Mouse (Mus musculus) neural tube, embryonic 15.5 days (tissue): ENCODE data around the gene Gm4756. TPM values are rescaled to one million over a fixed set of nuclear protein-coding genes. Genes with fewer than 3 reads are reported as not detected.

ENCODE experiments used
- ATAC-seq: fragments of 200-750 bp; cut with Nextera tagmentation; 2 replicates; pipeline ENCODE4 v1.8.0; 2017; ENCODE audit warnings: mild to moderate bottlenecking, moderate TSS enrichment, moderate library complexity; ENCODE audit not compliant: low FRiP score
- H3K27ac ChIP-seq: fragments of 300-500 bp; sonication (generic); replicated peaks from 2 replicates; pipeline ENCODE4 v1.5.1; 2015; ENCODE audit warnings: mild to moderate bottlenecking, inconsistent platforms
- H3K27me3 ChIP-seq: fragments of 300-500 bp; sonication (generic); replicated peaks from 2 replicates; pipeline ENCODE4 v1.6.1; 2015; ENCODE audit warnings: inconsistent platforms
- H3K36me3 ChIP-seq: fragments of 300-500 bp; sonication (generic); 2 replicates; pipeline ENCODE4 v1.6.1; 2015; ENCODE audit warnings: inconsistent platforms
- H3K4me1 ChIP-seq: fragments of 300-500 bp; sonication (generic); 2 replicates; pipeline ENCODE4 v1.6.1; 2015; ENCODE audit warnings: inconsistent platforms
- H3K4me2 ChIP-seq: fragments of 300-500 bp; sonication (generic); 2 replicates; pipeline ENCODE4 v1.6.1; 2015; ENCODE audit warnings: inconsistent platforms, mild to moderate bottlenecking, moderate library complexity
- H3K4me3 ChIP-seq: fragments of 300-500 bp; sonication (generic); replicated peaks from 2 replicates; pipeline ENCODE4 v1.5.1; 2015; ENCODE audit warnings: mild to moderate bottlenecking, inconsistent platforms
- H3K9ac ChIP-seq: fragments of 300-500 bp; sonication (generic); replicated peaks from 2 replicates; pipeline ENCODE4 v1.6.1; 2015; ENCODE audit warnings: mild to moderate bottlenecking, inconsistent platforms
- H3K9me3 ChIP-seq: fragments of 300-500 bp; sonication (generic); replicated peaks from 2 replicates; pipeline ENCODE4 v1.6.1; 2016; ENCODE audit warnings: inconsistent platforms
- WGBS: fragments of 180-500 bp; shearing (Covaris S2); methylation state at CpG from one replicate; pipeline ENCODE4 v1.1.7; 2015; ENCODE audit warnings: mixed read lengths; 5-methylcytosine and 5-hydroxymethylcytosine counted together
- polyA plus RNA-seq: library from polyadenylated mRNA; unstranded; fragments of >200 nt; fragmentation: Nextera tagmentation; extraction: Ambion mirVana; gene quantifications from 2 replicates; pipeline ENCODE4 v1.2.1, GENCODE M21; 2015

The Gm4756 gene
- polyA plus RNA-seq, 1 experiment from 2014 or later: not detected

DNA sequence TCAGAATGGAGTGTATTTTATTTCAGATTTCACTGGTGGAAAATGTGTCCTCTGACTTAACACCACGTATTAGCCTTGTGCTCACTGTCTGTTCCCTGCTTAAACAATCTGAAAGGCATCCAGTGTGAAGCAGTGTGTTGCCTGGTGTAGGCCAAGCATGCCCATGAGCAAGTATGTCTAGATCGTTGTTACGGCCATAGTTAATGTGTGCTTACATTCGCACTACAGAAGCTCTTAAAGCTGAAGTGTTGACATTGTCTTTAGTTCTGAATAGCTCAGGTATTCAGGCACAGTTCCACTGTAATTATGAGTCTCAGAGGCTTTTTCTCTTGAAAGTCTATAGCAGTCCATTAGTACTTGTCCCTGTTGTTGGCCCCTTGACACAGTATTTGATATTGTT is 95.1 kb downstream of the Gm4756 start:
- 68% methylated on average over 4 of the region's 4 CpGs for WGBS
- Histone ChIP-seq H3K4me1 (no peaks in the 10 kb centered on the region), H3K9ac (no peak overlapping the region), H3K4me2 (no peak overlapping the region), H3K36me3 (peaks cover 12% of the 10 kb centered on the region; the same call in 1 of the 2 replicates), H3K4me3 (no peak overlapping the region), H3K27me3 (no peaks in the 10 kb centered on the region), H3K27ac (no peak overlapping the region), H3K9me3 (no peaks in the 10 kb centered on the region)
- no peak for ATAC-seq

GRCm38 (mm10) chr12:72538571-72538970 is 110.9 kb downstream of the Gm4756 start:
- H3K4me3 ChIP-seq: no peak overlapping the region
- no peak overlapping the region for H3K9ac ChIP-seq
- 0 out of 2 replicates have a peak, but pooled peaks cover 11% of the 10 kb centered on the region for H3K36me3 ChIP-seq
- no peak overlapping the region for H3K4me2 ChIP-seq
- H3K27me3 ChIP-seq: no peaks in the 10 kb centered on the region
- no peaks in the 10 kb centered on the region for H3K9me3 ChIP-seq
- peaks cover 11% of the 10 kb centered on the region for H3K4me1 ChIP-seq
- H3K27ac ChIP-seq: no peak overlapping the region
- WGBS: 90% methylated on average over 10 of the region's 10 CpGs
- no peak for ATAC-seq

DNA sequence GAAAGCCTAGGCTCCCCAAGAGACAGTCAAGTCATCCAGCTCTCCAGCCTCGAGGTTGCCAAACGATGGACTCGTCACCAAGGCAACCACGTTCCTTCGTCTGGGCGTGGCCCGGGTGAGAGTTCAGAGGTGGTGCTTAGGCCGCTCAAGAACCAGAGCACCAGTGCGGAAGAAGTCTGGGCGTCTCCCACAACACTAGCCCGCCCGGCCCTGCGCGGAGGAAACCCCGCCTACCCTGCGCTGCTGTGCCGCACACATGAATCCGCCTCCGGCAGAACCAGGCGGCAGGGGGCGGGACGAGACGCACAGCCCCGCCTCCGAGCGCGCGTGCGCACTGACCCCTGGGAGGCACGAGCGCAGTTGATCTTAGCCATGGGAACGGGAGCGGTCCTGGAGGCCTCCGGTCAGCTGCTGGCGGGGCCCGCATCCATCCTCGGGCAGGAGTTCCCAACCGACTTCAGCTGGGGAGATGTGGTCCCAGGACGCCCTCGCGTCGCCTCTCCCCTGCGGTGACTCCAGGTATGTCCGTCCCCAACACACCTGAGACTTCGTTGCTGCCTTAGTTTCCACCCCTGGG is 113.4 kb downstream of the Gm4756 start, which contains the start of gene Pcnx4:
Gene Pcnx4 (plus strand): TSS at position 363 of the 577 bp plus-strand sequence.
- peak within 1 kb of the TSS; percentile 60 for H3K4me2 ChIP-seq
- H3K9ac ChIP-seq: peak within 1 kb of the TSS; percentile 62
- WGBS: under 1% methylated on average over 44 of the region's 45 CpGs
- H3K4me1 ChIP-seq: peaks cover 11% of the 10 kb centered on the region
- peak within 1 kb of the TSS; percentile 69 for H3K27ac ChIP-seq
- peak within 1 kb of the TSS; percentile 74 for H3K4me3 ChIP-seq
- H3K9me3 ChIP-seq: no peaks in the 10 kb centered on the region
- no peaks in the 10 kb centered on the region for H3K36me3 ChIP-seq
- ATAC-seq: peak; percentile 99
- H3K27me3 ChIP-seq: no peaks in the 10 kb centered on the region

DNA sequence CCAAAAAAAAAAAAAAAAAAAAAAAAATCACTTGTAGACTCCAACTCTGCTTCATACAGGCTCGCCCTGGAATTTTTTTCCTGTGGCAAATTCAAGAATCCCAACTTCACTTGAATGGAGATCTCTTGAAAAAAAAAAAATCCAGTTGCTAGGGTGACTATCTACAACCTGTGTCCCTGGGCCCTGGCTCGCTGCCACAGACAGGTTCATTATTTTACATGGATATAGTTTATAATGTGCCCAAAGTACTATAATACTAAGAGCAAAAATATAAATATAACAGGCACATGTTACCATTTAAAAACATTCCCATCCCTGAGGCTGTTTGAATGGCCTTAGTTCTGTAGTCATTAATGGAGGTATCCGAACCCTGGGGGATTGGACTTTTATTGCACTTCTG is 113.9 kb downstream of the Gm4756 start:
- H3K9ac ChIP-seq: peak overlapping the region; percentile 62; the same call in 1 of the 2 replicates
- H3K4me2 ChIP-seq: peak overlapping the region; percentile 60
- H3K4me1 ChIP-seq: peaks cover 11% of the 10 kb centered on the region
- H3K36me3 ChIP-seq: no peaks in the 10 kb centered on the region
- no peak for ATAC-seq
- no peaks in the 10 kb centered on the region for H3K9me3 ChIP-seq
- no peaks in the 10 kb centered on the region for H3K27me3 ChIP-seq
- H3K4me3 ChIP-seq: peak overlapping the region; percentile 74
- WGBS: 46% methylated on average over 3 of the region's 3 CpGs
- H3K27ac ChIP-seq: peak overlapping the region; percentile 69

- H3K4me2 ChIP-seq: no peak overlapping the region
- ATAC-seq: no peak
- no peaks in the 10 kb centered on the region for H3K36me3 ChIP-seq
- no peak overlapping the region for H3K27ac ChIP-seq
- H3K9me3 ChIP-seq: no peaks in the 10 kb centered on the region
- H3K4me3 ChIP-seq: no peak overlapping the region
- peaks cover 11% of the 10 kb centered on the region for H3K4me1 ChIP-seq
- H3K27me3 ChIP-seq: no peaks in the 10 kb centered on the region
- 93% methylated on average over 6 of the region's 6 CpGs for WGBS
- H3K9ac ChIP-seq: no peak overlapping the region
These were observed 115.5 kb downstream of the Gm4756 start for GRCm38 (mm10) chr12:72533986-72534385.

DNA sequence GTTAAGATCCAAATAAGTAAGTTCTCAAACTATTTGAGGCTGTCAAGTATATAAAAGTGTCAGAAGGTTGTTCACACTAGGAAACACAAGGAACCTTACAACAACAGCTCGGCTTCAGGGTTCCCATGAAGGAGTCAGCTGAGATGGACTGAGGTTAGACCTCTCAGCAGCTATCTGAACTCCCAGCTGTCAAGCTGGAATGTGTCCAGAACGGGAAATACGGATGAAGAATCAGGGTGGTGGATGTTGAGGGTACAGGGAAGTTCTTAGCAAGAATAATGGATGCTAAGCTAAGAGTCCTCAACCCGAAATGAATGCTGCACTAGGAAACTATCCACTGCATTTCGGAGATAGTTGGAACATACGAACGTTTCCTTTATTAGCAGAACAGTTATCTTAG is 117.2 kb downstream of the Gm4756 start:
- H3K9me3 ChIP-seq: no peaks in the 10 kb centered on the region
- no peak overlapping the region for H3K4me2 ChIP-seq
- 86% methylated on average over 7 of the region's 7 CpGs for WGBS
- H3K4me1 ChIP-seq: peaks cover 7% of the 10 kb centered on the region
- H3K9ac ChIP-seq: no peak overlapping the region
- no peaks in the 10 kb centered on the region for H3K27me3 ChIP-seq
- no peaks in the 10 kb centered on the region for H3K36me3 ChIP-seq
- ATAC-seq: no peak
- H3K4me3 ChIP-seq: no peak overlapping the region
- H3K27ac ChIP-seq: no peak overlapping the region

Other genes starting within 250 kb of the Gm4756 start
- 2,686 and 3,326 TPM in 2 replicates for gene Rtn1, start 240.6 kb downstream of the Gm4756 start, polyA plus RNA-seq
- gene Lrrc9, start 207.8 kb downstream of the Gm4756 start, polyA plus RNA-seq: 3.6 and 3.7 TPM in 2 replicates
- 21.9 and 22.7 TPM in 2 replicates for gene Pcnx4, start 113.3 kb downstream of the Gm4756 start, polyA plus RNA-seq
- gene Dhrs7, start 15.2 kb upstream of the Gm4756 start, polyA plus RNA-seq: 21.9 and 25.8 TPM in 2 replicates
- gene Ppm1a, start 107.8 kb upstream of the Gm4756 start, polyA plus RNA-seq: 59.5 and 68.7 TPM in 2 replicates